Mouse (Mus musculus) central nervous system, embryonic 18 days (tissue): ENCODE data around the gene Mapk1ip1l. TPM values are rescaled to one million over a fixed set of nuclear protein-coding genes. Genes with fewer than 3 reads are reported as not detected.

Experiments
- polyA plus RNA-seq: library from polyadenylated mRNA; depleted of rRNA; stranded (reverse); fragments of >200 nt; gene quantifications from 2 replicates; pipeline ENCODE4 v1.2.3, GENCODE M21; 2012; rRNA removed

Gene Mapk1ip1l
- 39.8 and 40.1 TPM in 2 replicates for polyA plus RNA-seq

GRCm38 (mm10) chr14:47297785-47298407 is at the start of gene Mapk1ip1l:
Gene Mapk1ip1l, plus strand, starts transcription at chr14:47298266.

GRCm38 (mm10) chr14:47276637-47277393 is 21.3 kb upstream of the Mapk1ip1l start, which contains the start of the genes Wdhd1 and Socs4:
Gene Wdhd1, minus strand, starts transcription at chr14:47276857.
Gene Socs4, plus strand, starts transcription at chr14:47276931.

GRCm38 (mm10) chr14:47367461-47367860 is 69.4 kb downstream of the Mapk1ip1l start, which contains the start of gene Lgals3:
Gene Lgals3, plus strand, starts transcription at chr14:47367751.

Other genes with a start within 250 kb of the Mapk1ip1l start
- gene Gch1, start 108.9 kb upstream of the Mapk1ip1l start, polyA plus RNA-seq: 4.2 and 4.6 TPM in 2 replicates
- 9.7 and 11.4 TPM in 2 replicates for gene Wdhd1, start 21.4 kb upstream of the Mapk1ip1l start, polyA plus RNA-seq
- 5.3 TPM in 2 replicates for gene Socs4, start 21.3 kb upstream of the Mapk1ip1l start, polyA plus RNA-seq
- 5.5 and 19.6 TPM in 2 replicates for gene Lgals3, start 69.5 kb downstream of the Mapk1ip1l start, polyA plus RNA-seq
- gene Dlgap5, start 120.1 kb downstream of the Mapk1ip1l start, polyA plus RNA-seq: 6.5 and 6.9 TPM in 2 replicates
- 21.4 and 23.3 TPM in 2 replicates for gene Fbxo34, start 152.2 kb downstream of the Mapk1ip1l start, polyA plus RNA-seq